Mouse (Mus musculus): ENCODE measurements at regions not wholly inside any gene's neighbourhood (a gene's known extent, or its start where the extent isn't known, plus 50 kb on each side); places are given as distances from the start of the nearest gene placed in this dataset.

DNA sequence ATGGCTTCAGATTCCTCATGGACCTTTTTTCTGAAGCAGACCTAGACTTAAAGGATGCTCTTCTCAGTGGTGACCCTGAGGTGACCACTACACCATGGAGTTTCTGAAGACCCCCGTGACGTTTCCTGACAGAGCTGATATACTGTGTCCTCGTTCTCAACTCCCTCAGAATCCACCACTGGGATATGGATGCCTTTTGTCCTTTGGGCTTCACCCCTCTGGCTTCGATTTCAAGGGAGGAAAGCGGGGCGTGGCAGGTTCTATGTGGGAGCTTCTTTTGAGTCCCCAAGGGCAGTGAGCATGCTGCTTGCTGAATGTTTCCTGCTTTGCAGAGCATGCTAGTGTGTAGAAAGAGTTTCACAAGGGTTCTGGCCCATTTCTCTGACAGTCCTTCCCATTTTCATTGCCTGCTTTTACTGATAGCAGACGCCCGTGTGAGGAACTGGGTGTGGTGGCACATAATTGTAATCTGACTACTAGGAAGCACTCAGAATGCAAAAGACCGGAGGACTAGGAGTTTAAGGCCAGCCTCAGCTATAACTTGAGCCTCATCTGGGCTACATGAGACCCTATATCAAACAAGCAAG is 204.0 kb upstream of the Id2 start:
- DNase-seq (ENCODE audit: low spot score in 2 of 2): no peak

DNA sequence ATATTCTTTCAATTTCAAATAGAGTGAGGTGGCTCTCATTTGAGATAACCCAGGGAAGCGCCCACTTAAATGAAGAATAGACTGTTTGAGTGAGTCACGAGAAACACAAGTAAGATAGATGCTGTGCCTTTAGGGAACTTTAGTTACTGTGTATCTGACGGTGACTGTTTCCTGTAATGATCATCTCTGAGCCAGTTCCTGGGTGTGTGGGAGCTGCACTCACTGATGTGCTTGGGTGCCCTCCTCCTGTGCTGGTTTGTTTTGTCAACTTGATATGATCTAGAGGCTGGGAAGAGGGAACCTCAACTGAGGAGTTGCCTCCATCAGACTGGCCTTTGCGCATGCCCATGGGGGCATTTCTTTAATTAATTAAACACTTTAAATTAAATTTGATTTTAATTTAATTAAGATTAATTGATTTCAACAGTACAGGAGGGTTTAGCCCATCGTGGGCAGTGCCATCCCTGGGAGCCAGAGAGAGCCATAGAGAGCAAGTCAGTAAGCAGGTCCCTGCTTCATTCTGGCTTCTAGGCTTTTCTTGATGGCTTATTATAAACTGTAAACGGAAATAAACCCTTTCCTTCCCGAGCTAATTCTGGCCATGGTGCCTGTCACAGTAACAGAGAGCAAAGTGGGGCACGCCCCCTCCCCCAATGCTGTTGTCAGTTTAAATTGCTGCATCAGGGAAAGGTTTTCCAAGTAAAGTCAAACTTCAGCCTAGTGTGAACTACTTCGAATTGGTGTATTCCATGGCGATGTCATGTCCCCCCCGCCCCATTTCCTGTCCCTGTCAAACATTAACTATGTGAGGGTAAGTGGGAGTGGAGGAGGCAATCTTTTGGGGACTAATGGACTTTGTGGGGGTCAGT is 202.9 kb upstream of the Id2 start:
- no peak for DNase-seq (ENCODE audit: low spot score in 2 of 2)

DNA sequence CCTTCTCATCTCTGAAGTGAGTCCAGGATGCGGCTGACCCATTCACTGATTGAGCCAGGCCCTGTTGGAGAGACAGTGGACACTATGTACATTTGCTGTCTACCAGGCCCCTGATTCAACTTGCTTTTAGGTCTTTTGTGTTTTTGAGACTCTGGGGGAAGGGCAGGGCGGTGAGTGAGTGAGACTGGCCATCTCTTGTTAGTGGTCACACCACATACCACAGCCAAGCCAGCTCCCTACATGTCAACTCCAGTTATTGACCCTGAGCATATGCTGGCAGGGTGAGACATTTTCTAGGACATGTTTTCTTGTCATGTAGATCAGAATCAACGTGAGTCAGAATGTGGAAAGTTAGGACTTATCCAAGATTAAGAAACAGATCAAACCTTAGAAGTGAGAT is 201.8 kb upstream of the Id2 start:
- DNase-seq (ENCODE audit: low spot score in 2 of 2): no peak

DNA sequence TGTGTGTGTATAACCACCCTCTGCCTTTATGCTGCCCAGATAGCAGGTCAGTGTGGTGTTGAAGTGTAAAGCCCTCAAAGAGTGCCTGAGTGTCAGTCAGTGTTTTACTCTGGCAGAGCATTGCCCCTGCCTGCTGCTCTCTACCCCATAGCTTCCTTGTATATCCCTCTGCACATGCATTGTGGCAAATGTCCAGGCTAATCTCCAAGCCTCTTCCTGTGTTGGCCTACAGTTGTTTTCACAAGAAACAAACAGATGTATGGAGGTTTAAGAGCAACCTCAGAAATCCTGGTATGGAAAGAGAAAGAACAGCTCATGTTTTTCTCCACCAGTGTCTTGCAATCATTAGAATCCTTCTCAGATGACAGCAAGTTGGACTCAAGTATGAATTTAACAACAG is 201.0 kb upstream of the Id2 start:
- DNase-seq (ENCODE audit: low spot score in 2 of 2): no peak

DNA sequence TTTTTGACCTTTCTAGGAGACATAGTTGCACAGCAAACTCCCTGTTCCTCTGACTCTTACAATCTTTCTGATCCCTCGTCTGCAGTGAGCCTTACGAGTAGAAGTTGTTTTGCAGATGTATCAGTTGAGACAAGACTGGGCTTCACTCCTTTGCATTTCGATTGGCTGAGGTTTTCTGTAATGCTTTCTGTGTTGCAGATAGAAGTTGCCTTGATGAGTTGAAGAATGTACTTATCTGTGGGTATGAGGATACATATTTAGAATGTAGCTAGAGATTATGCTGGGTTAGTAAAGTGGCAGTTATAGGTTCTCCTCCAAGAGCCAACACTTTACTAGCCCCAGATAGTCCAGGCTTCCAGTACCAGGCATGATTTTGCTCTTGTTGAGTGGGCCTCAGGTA is 199.7 kb upstream of the Id2 start:
- no peak for DNase-seq (ENCODE audit: low spot score in 2 of 2)

DNA sequence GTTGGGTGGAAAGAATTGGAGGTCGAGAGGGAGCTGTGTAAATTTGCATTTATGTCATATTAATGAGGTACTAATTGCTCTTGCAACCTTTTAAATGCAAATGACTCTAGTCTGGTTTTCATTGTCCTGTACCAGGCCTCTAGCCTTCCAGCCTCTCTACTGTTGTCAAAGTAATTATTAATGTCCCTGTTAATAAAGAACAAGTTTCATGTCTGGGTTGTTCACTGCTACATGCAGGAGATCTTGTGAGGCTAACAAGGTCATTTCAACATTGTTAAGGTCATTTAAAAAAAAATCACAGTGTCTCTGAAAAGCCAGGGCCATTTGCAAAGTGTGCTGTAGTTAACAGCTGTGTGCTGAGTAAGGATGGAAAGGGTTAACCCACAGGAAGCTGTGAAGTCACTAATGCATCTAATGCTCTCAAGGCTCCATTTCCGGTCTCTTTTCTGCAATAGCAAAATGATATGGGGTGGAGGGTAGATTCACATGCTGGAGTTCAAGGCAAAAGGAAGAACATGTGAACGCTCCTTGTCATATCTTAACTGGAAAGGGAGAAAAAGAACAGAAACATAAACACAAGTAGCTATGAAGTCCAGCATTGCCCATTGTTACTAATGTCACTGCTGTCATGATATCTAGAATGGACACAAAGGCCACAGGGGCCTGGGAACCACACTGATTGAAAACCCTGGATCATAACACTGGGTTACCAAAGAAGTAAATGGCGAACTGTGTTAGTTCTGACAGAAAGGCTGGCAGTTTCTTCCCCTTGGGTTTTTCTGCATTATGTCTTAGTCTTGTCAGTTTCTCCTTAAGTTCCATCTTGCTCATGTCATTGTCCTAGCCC is 197.5 kb upstream of the Id2 start:
- DNase-seq (ENCODE audit: low spot score in 2 of 2): no peak

DNA sequence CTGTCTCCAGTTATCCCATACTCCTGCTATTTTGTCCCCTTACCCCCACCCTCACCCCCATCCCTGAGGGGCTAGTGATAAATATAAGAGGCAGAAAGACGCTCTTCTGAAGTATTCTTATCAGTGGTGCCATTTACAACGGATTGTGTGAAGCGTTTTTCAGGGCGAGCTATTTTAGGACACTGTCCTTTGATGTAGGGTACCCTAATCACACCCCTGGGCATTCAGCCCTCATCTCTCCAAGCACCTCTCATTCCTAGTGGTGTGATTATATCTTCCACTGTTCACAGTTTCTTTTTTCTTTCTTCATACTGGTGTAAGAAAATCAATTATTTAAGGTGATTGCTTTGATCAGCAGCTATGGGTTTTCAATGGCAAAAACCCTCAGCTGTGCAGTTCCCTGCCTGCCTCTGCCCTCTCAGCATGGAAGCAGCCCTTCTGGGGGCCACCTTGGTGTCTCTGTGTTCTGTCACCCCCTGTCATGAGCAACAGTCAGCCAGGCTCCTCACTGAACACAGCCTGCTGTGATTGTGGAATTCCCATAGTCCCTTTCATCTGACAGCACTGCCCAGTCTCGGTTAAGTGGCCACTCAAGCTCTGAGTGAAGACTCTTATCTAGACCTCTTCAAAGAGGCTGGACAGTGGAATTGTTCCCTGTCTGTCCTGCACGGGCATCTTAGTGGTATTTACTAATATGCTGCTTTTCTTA is 196.7 kb upstream of the Id2 start:
- DNase-seq (ENCODE audit: low spot score in 2 of 2): no peak

DNA sequence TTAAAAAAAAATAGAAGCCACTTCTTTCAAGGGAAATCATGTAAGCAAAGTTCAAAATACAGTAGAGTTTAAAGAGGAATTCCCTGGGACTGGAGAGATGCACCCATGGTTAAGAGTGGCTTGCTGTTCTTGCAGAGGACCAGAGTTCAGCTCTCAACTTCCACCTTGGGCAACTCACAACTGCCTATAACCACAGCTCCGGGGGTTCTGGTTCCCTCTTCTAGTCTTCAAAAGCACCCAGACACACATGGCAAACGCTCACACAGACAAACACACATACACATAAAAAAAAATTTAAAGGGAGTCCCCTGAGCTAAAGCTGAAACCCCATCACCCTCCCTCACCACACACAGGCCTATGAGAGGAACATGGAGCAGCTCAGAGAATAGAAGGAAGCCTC is 192.4 kb upstream of the Id2 start:
- DNase-seq (ENCODE audit: low spot score in 2 of 2): no peak

DNA sequence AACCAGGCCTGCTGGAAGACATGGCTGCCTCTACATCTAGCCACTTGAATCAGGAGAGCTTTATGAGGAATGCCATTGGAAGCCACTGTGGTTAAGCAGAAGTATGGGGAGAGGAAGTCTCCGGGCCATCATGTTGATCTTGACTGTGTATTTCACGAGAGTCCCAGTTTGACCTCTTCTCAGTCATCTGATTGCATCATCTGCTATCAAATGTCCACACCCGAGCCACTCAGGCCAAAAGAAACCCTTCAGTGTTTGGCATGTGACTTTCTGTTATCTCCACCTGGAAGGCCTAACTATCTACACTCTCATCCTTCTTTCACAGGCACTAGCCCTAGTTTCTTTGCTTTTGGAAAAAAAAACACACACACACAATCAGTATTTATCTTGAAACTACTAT is 186.9 kb upstream of the Id2 start:
- no peak for DNase-seq (ENCODE audit: low spot score in 2 of 2)

DNA sequence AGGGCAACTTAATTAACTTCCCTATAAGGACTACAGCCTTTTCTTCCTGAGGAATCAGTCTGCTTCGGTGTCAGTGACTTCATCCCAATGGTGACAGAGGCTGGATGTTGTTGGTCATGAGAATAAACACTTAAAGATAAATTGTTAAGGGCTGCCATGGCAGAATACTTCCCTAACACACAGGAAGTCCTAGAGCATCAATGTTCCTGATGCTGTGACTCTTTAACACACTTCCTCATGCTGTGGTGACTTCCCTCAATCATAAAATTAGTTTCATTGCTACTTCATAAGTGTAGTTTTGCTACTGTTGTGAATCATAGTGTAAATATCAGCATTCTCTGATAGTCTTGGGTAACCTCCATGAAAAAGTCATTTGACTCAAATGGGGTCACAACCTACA is 184.5 kb upstream of the Id2 start:
- no peak for DNase-seq (ENCODE audit: low spot score in 2 of 2)

DNA sequence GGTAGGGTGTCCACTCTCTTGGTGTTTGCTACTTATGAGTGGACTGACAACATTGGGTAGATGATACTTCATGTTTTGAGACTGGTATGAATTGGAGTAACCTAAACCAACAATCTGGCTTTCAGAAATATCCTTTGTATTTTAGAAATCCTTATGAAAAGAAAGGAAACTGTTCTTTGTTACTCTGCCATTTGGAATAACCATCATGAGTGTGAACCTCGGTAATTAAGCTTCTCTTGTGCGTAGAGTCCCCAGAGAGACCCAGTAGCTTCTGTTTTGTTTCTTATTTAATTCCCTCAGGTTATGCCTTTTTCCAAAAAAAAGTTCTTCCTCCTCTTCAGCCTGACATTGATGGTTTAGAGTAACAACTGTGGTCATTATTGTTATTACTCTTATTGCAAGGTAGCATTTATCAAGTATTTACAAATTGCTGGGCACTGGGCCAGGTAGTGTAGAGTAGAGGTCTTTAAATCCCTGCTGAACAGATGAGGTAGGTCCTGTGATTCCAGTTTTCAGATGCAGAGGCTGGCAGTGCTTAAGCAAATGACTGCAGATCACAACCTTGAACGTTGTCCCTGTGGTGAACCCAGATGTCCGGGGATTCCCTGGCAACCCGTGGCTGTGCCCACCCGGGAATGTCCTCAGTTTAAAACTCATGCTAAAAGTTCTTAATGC is 176.8 kb upstream of the Id2 start:
- no peak for DNase-seq (ENCODE audit: low spot score in 2 of 2)

DNA sequence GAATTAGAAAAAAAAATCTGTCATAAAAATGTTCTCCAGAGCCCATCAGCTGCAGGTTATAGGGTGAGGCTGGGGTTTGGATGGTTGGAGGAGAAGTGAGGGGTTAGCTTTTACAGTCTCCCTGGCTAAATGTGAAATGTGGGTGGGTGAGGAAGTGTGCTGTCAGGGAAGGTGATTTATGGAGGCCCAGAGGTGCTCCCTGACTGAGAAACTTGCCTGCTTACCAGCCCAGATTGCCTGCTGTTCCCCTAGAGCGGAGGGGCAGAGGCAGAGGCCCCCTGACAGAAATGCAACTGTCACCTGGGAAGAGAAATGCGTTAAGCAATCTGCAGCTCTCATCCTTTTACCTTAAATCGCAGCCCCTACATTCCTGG is 175.8 kb upstream of the Id2 start:
- no peak for DNase-seq (ENCODE audit: low spot score in 2 of 2)

DNA sequence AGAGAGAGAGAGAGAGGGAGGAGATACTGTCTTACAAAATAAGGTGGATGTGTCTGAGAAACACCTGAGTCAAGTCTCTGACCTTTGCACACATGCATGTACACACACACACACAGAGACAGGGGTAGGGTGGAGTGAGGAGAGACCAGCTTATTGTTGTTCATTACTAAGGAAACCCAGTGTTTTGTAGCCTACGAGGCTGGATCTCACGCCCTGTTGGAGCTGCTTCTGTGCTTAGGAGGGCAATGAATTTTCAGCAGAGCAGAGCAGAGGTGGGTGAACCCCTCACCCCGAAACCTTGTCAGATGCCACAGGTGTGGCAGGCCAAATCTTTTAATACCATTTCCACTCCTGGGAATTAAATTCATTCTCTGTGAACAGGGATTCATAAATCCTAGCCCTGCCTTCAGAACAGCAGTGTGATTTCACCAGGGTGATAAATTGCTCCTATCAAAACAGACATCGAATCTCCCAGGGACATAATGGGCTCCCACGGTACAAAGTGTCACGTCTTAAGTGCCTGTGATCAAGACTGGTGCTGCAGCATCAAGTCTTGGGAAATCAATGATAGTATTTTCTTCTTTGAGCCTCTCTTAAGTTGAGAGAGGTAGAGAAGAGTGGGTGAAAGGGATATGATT is 175.3 kb upstream of the Id2 start:
- DNase-seq (ENCODE audit: low spot score in 2 of 2): no peak

DNA sequence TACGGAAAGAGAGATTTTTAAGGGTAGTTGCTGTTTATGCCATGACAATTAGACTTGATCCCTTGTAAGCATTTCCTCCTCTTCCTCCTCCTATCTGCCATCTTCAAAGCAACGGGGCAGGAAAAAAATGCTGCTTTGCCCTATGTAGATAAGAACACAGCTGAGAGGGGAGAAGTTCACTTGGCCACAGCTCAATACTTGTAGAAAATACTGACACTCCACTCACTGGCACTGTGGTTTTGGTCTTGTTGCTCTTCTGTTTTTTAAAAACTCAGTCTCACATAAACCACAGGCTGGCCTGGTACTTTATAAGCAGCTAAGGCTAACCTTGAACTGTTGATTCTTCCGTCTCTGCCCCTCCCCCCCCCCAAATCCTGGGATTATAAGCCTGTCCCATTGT is 172.9 kb upstream of the Id2 start:
- DNase-seq (ENCODE audit: low spot score in 2 of 2): no peak

DNA sequence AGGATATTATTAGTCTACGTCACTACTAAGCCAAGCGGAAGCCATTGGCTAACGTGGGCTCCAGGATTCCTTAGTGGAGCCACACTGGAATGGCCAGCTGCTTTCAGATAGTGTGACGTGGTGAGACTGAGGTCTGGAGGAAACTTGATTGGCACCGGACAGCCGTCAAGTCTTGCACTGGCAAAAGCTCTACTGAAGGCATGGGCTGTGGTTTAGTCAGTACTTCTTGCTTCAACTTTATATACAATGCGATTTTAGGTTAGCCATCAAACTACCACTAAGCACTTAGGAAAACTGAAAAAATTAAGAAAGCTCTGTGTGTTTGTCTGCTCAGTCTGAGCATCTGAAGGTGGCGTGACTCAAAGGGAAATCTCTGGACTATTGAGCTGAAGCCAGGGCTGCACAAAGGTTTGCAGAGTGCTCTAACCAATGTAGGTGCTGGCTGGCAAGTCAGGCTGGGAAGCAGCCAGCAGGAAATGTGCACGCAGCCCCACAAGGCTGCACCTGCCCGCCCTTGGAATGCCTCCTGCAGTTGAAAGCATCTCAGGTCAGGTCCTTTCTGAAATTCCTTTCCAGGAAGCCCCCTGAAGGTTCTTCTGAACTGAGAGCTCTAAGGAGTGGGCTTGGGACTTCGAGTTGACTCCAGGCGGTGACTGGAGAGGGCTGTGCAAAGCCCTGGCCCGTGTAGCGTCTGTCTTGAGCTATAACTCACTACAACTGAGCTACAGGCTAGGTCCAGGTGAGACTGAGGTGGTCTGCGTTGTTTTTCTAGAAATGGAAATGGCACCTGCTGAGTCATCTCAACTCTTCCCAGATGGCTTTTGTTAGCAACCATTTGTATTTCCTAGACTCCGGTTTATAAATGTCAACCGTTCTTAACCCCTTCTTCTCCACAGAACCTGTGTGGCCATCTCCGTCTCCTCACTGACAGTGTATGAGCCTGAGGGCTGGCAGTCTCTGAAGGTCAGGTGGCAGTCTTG is 172.2 kb upstream of the Id2 start:
- DNase-seq (ENCODE audit: low spot score in 2 of 2): no peak

DNA sequence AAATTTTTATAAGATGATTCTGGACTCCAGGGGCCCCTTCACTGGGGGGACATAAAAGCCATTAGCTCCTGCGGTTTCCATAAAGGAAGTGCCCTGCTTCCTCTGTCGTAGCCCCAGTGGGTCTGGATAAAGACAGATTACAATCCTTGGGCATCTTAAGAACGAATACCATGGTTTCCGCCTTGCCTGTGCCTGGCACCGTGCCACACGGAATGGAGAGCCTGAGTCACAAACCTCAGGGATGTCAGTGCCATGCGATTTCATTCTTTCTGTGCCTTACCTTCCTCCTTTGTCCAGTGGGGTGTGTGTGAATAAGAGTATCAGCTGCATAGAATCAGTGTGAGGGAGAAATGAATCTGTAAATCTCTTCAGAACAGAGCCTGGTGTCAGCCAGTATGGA is 171.4 kb upstream of the Id2 start:
- no peak for DNase-seq (ENCODE audit: low spot score in 2 of 2)

DNA sequence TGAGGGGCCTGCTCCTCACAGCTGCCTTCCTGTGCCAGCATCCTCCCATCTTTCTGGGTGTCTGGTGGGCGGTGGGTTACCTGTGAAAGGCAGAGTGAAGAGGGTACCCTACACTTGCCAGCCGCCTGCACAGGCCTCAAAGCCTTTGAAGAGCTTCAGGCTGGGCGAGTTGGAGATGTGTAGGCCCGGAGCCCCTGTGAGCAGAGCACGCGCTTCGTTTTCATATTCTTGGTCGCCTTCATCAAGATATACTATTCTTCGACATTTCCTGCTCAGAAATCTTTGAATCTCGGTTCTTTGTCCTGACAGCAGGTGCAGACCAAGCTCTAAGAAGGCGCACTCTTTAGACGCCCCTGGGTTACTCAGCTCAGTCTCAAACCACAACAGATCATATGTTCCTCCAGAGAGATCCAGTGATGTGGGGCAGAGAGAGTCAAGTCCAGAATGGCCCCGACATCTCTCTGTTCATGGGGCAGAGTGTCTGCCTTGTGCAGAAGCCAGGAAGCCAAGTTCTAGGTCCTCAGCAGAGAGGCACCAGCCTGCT is 170.7 kb upstream of the Id2 start:
- DNase-seq (ENCODE audit: low spot score in 2 of 2): no peak

DNA sequence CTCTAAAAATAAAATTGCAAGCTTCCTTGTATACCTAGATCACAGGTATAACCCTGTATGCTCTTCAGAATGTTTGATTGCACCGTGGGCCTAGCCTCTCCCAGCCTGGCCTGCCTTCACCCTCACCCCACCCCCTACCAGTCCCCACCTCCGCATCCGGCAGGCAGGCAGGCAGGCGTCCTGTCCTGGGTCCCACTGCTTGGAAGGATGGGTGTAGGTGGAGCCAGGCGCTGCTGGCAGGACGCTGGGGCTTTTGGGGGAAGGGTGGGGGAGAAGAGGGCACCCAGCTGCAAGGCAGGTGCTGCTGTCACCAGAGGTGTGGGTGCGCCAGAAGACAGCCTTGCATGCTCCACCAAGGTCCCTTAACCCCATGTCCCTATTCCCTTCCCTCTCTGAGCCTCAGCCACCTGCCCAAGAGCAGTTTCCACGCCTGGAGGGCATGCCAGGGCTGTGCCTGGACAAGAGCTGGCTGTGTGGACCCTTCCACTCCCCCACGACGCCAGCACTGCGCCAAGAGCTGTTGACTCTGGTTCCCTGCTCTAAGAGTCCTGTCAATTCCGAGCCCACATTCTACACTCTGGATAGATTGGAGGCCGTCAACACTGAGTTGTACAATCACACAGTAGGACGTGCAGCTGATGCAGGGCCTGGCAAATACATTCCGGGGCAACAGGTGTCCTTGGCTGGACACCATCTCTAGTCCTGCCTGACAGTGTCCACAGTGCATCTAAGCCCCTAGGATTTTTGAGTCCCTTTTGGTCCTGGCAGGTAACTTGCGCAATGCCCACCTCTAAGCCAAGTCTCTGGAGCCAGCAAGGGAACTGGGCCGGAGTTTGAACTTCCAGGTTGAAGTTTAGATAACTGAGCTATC is 170.0 kb upstream of the Id2 start:
- no peak for DNase-seq (ENCODE audit: low spot score in 2 of 2)
